Mouse (Mus musculus): ENCODE data around the gene Tac1.
A peak's percentile ranks its signal among the peaks of the same experiment; 100 is the strongest.

GRCm38 (mm10) chr6:7594445-7594844 lies 39.8 kb downstream of the Tac1 start:
- no peak for TF ChIP-seq TBP (IDR thresholded peaks at IDR 0.05; ENCODE audit: low read depth, low read length)
- TF ChIP-seq POLR2A (IDR thresholded peaks at IDR 0.05; ENCODE audit: control insufficient read depth in 1 of 2, insufficient read depth in 1 of 2, low read depth in 1 of 2, low read length in 2 of 2, poor library complexity in 1 of 2): no peak
- TF ChIP-seq EP300 (IDR thresholded peaks at IDR 0.05; ENCODE audit: low read depth in 1 of 2, low read length in 2 of 2): no peak
- peak; percentile 66 for TF ChIP-seq USF1 (IDR thresholded peaks at IDR 0.05; ENCODE audit: low read depth, low read length)
